Mouse (Mus musculus) heart, embryonic 10.5 days (tissue): ENCODE measurements at regions not wholly inside any gene's neighbourhood (a gene's known extent, or its start where the extent isn't known, plus 50 kb on each side); places are given as distances from the start of the nearest gene placed in this dataset.

ENCODE experiments used
- DNase-seq: peaks from one replicate; pipeline ENCODE4 v3.0.0-alpha.2; 2017; ENCODE audit warnings: low spot score
- H3K27ac ChIP-seq: fragments of 300-500 bp; sonication (generic); 2 replicates; pipeline ENCODE4 v1.5.1; 2016; ENCODE audit warnings: mild to moderate bottlenecking
- H3K27me3 ChIP-seq: fragments of 300-500 bp; sonication (generic); 2 replicates; pipeline ENCODE4 v1.6.1; 2016; ENCODE audit warnings: mild to moderate bottlenecking; ENCODE audit not compliant: poor library complexity, insufficient read depth, severe bottlenecking
- H3K36me3 ChIP-seq: fragments of 300-500 bp; sonication (generic); 2 replicates; pipeline ENCODE4 v1.6.1; 2016; ENCODE audit warnings: mild to moderate bottlenecking, moderate library complexity
- H3K4me1 ChIP-seq: fragments of 300-500 bp; sonication (generic); 2 replicates; pipeline ENCODE4 v1.6.1; 2016; ENCODE audit warnings: mild to moderate bottlenecking
- H3K4me3 ChIP-seq: fragments of 300-500 bp; sonication (generic); 2 replicates; pipeline ENCODE4 v1.5.1; 2016; ENCODE audit warnings: mild to moderate bottlenecking, moderate library complexity
- H3K9me3 ChIP-seq: fragments of 300-500 bp; sonication (generic); 2 replicates; pipeline ENCODE4 v1.6.1; 2016; ENCODE audit warnings: mild to moderate bottlenecking, moderate library complexity
- WGBS: fragments of 180-500 bp; shearing (Covaris S2); methylation state at CpG from one replicate; pipeline ENCODE4 v1.1.7; 2016; 5-methylcytosine and 5-hydroxymethylcytosine counted together

GRCm38 (mm10) chr16:57823329-57823728 lies 68.8 kb upstream of the Col8a1 start:
- no peak for DNase-seq

GRCm38 (mm10) chr16:57845416-57845815 lies 90.9 kb upstream of the Col8a1 start:
- Histone ChIP-seq H3K4me3 (no peak overlapping the region), H3K27me3 (no peaks in the 10 kb centered on the region), H3K36me3 (no peaks in the 10 kb centered on the region), H3K4me1 (no peaks in the 10 kb centered on the region), H3K27ac (no peak overlapping the region), H3K9me3 (no peaks in the 10 kb centered on the region)
- no peak for DNase-seq

More at GRCm38 (mm10) chr16:57823329-57823728, 68.8 kb upstream of the Col8a1 start:
- no peak overlapping the region for H3K27ac ChIP-seq
- WGBS: 33% methylated on average over 3 of the region's 3 CpGs
- no peaks in the 10 kb centered on the region for H3K9me3 ChIP-seq
- H3K4me1 ChIP-seq: no peaks in the 10 kb centered on the region
- no peaks in the 10 kb centered on the region for H3K27me3 ChIP-seq
- no peaks in the 10 kb centered on the region for H3K36me3 ChIP-seq
- H3K4me3 ChIP-seq: no peak overlapping the region

GRCm38 (mm10) chr16:57846386-57846785 lies 91.8 kb upstream of the Col8a1 start:
- Histone ChIP-seq H3K27ac (no peak overlapping the region), H3K4me3 (no peak overlapping the region), H3K27me3 (no peaks in the 10 kb centered on the region), H3K9me3 (no peaks in the 10 kb centered on the region), H3K36me3 (no peaks in the 10 kb centered on the region), H3K4me1 (no peaks in the 10 kb centered on the region)
- WGBS: 19% methylated on average over 3 of the region's 3 CpGs
- DNase-seq: no peak

GRCm38 (mm10) chr16:57851854-57852253 lies 97.3 kb upstream of the Col8a1 start:
- Histone ChIP-seq H3K9me3 (no peaks in the 10 kb centered on the region), H3K27me3 (no peaks in the 10 kb centered on the region), H3K4me3 (no peak overlapping the region), H3K4me1 (no peaks in the 10 kb centered on the region), H3K36me3 (no peaks in the 10 kb centered on the region), H3K27ac (no peak overlapping the region)
- 52% methylated on average over 2 of the region's 2 CpGs for WGBS
- peak; percentile 73 for DNase-seq

- Histone ChIP-seq H3K4me3 (no peak overlapping the region), H3K36me3 (no peaks in the 10 kb centered on the region), H3K27me3 (no peaks in the 10 kb centered on the region), H3K27ac (no peak overlapping the region), H3K4me1 (0 out of 2 replicates have a peak, but pooled peaks cover 1% of the 10 kb centered on the region), H3K9me3 (no peaks in the 10 kb centered on the region)
- DNase-seq: no peak
- 80% methylated on average over 3 of the region's 3 CpGs for WGBS
These were observed 98.4 kb upstream of the Col8a1 start for GRCm38 (mm10) chr16:57852838-57853460.

- H3K36me3 ChIP-seq: no peaks in the 10 kb centered on the region
These were observed 99.2 kb upstream of the Col8a1 start for GRCm38 (mm10) chr16:57853751-57854150.

GRCm38 (mm10) chr16:57857071-57857470 lies 102.5 kb upstream of the Col8a1 start:
- H3K36me3 ChIP-seq: no peaks in the 10 kb centered on the region
- no peaks in the 10 kb centered on the region for H3K9me3 ChIP-seq
- 0 out of 2 replicates have a peak overlapping the region, but pooled peaks have one; percentile 16 for H3K27ac ChIP-seq
- DNase-seq: no peak
- H3K4me3 ChIP-seq: no peak overlapping the region
- no peaks in the 10 kb centered on the region for H3K27me3 ChIP-seq
- 50% methylated on average over 1 of the region's 1 CpGs for WGBS
- H3K4me1 ChIP-seq: peaks cover 11% of the 10 kb centered on the region

More at GRCm38 (mm10) chr16:57853751-57854150, 99.2 kb upstream of the Col8a1 start:
- Histone ChIP-seq H3K4me1 (peaks cover 9% of the 10 kb centered on the region), H3K4me3 (no peak overlapping the region), H3K9me3 (no peaks in the 10 kb centered on the region), H3K27me3 (no peaks in the 10 kb centered on the region), H3K27ac (no peak overlapping the region)
- DNase-seq: no peak
- WGBS: 87% methylated on average over 3 of the region's 3 CpGs

- DNase-seq: no peak
- Histone ChIP-seq H3K27me3 (no peaks in the 10 kb centered on the region), H3K4me1 (peaks cover 11% of the 10 kb centered on the region), H3K4me3 (no peak overlapping the region), H3K36me3 (no peaks in the 10 kb centered on the region), H3K27ac (0 out of 2 replicates have a peak overlapping the region, but pooled peaks have one; percentile 16), H3K9me3 (no peaks in the 10 kb centered on the region)
- WGBS: 3% methylated on average over 2 of the region's 2 CpGs
These were observed 103.7 kb upstream of the Col8a1 start for GRCm38 (mm10) chr16:57858151-57858764.

GRCm38 (mm10) chr16:57858765-57859201 lies 104.2 kb upstream of the Col8a1 start:
- H3K4me3 ChIP-seq: no peak overlapping the region
- H3K9me3 ChIP-seq: no peaks in the 10 kb centered on the region
- H3K27ac ChIP-seq: no peak overlapping the region
- 25% methylated on average over 7 of the region's 7 CpGs for WGBS
- H3K4me1 ChIP-seq: peaks cover 11% of the 10 kb centered on the region
- H3K27me3 ChIP-seq: no peaks in the 10 kb centered on the region
- no peaks in the 10 kb centered on the region for H3K36me3 ChIP-seq
- no peak for DNase-seq

- no peaks in the 10 kb centered on the region for H3K9me3 ChIP-seq
- no peaks in the 10 kb centered on the region for H3K27me3 ChIP-seq
- H3K4me1 ChIP-seq: peaks cover 7% of the 10 kb centered on the region
- no peak overlapping the region for H3K27ac ChIP-seq
- DNase-seq: no peak
- H3K36me3 ChIP-seq: no peaks in the 10 kb centered on the region
- no peak overlapping the region for H3K4me3 ChIP-seq
- 75% methylated on average over 9 of the region's 9 CpGs for WGBS
These were observed 108.8 kb upstream of the Col8a1 start for GRCm38 (mm10) chr16:57863206-57863860.

GRCm38 (mm10) chr16:57876857-57877256 lies 122.3 kb upstream of the Col8a1 start:
- H3K4me1 ChIP-seq: no peaks in the 10 kb centered on the region
- WGBS: 89% methylated on average over 4 of the region's 4 CpGs
- no peak overlapping the region for H3K27ac ChIP-seq
- no peaks in the 10 kb centered on the region for H3K27me3 ChIP-seq
- H3K9me3 ChIP-seq: no peaks in the 10 kb centered on the region
- H3K36me3 ChIP-seq: no peaks in the 10 kb centered on the region
- H3K4me3 ChIP-seq: no peak overlapping the region
- DNase-seq: no peak

GRCm38 (mm10) chr16:57881575-57882094 lies 127.1 kb upstream of the Col8a1 start:
- no peaks in the 10 kb centered on the region for H3K36me3 ChIP-seq
- no peaks in the 10 kb centered on the region for H3K27me3 ChIP-seq
- 51% methylated on average over 8 of the region's 8 CpGs for WGBS
- DNase-seq: no peak
- no peak overlapping the region for H3K4me3 ChIP-seq
- H3K4me1 ChIP-seq: no peaks in the 10 kb centered on the region
- no peak overlapping the region for H3K27ac ChIP-seq
- H3K9me3 ChIP-seq: no peaks in the 10 kb centered on the region

GRCm38 (mm10) chr16:57888138-57888537 lies 133.6 kb upstream of the Col8a1 start:
- 79% methylated on average over 2 of the region's 2 CpGs for WGBS
- Histone ChIP-seq H3K27me3 (no peaks in the 10 kb centered on the region), H3K36me3 (no peaks in the 10 kb centered on the region), H3K9me3 (no peaks in the 10 kb centered on the region), H3K4me3 (no peak overlapping the region), H3K4me1 (no peaks in the 10 kb centered on the region), H3K27ac (no peak overlapping the region)
- no peak for DNase-seq
